Mouse (Mus musculus) stomach, embryonic 14.5 days (tissue): ENCODE measurements around the gene Fhad1. TPM values are rescaled to one million over a fixed set of nuclear protein-coding genes. Genes with fewer than 3 reads are reported as not detected.

Experiments
- ATAC-seq: fragments of 200-750 bp; cut with Nextera tagmentation; 2 replicates; pipeline ENCODE4 v1.8.0; 2017; ENCODE audit warnings: low read depth, moderate TSS enrichment; ENCODE audit not compliant: insufficient number of reproducible peaks, insufficient read depth, low FRiP score
- H3K27ac ChIP-seq: fragments of 300-500 bp; sonication (generic); 2 replicates; pipeline ENCODE4 v1.5.1; 2014; ENCODE audit warnings: mild to moderate bottlenecking, low read length, moderate library complexity, mixed read lengths
- H3K27me3 ChIP-seq: fragments of 300-500 bp; sonication (generic); 2 replicates; pipeline ENCODE4 v1.6.1; 2014; ENCODE audit warnings: low read length, control low read depth, mixed read lengths; ENCODE audit not compliant: control insufficient read depth, insufficient read depth
- H3K36me3 ChIP-seq: fragments of 300-500 bp; sonication (generic); 2 replicates; pipeline ENCODE4 v1.6.1; 2014; ENCODE audit warnings: mild to moderate bottlenecking, control low read depth, low read length, moderate library complexity, mixed read lengths; ENCODE audit not compliant: control insufficient read depth, insufficient read depth
- H3K4me1 ChIP-seq: fragments of 300-500 bp; sonication (generic); 2 replicates; pipeline ENCODE4 v1.6.1; 2014; ENCODE audit warnings: low read length, control low read depth, mixed read lengths; ENCODE audit not compliant: control insufficient read depth, insufficient read depth
- H3K4me2 ChIP-seq: fragments of 300-500 bp; sonication (generic); replicated peaks from 2 replicates; pipeline ENCODE4 v1.6.1; 2014; ENCODE audit warnings: low read depth, low read length, control low read depth
- H3K4me3 ChIP-seq: fragments of 300-500 bp; sonication (generic); 2 replicates; pipeline ENCODE4 v1.5.1; 2014; ENCODE audit warnings: low read depth, low read length, control low read depth
- H3K9ac ChIP-seq: fragments of 300-500 bp; sonication (generic); replicated peaks from 2 replicates; pipeline ENCODE4 v1.6.1; 2014; ENCODE audit warnings: low read depth, mild to moderate bottlenecking, control low read depth, low read length, moderate library complexity, mixed read lengths
- H3K9me3 ChIP-seq: fragments of 300-500 bp; sonication (generic); 2 replicates; pipeline ENCODE4 v1.6.1; 2016; ENCODE audit warnings: low read depth, low read length, control low read depth; ENCODE audit not compliant: control insufficient read depth
- WGBS: fragments of 180-500 bp; shearing (Covaris S2); extraction: QIAGEN DNeasy Blood & Tissue Kit; methylation state at CpG from one replicate; pipeline ENCODE4 v1.1.7; 2014; 5-methylcytosine and 5-hydroxymethylcytosine counted together
- polyA plus RNA-seq: library from polyadenylated mRNA; unstranded; fragments of >200 nt; fragmentation: Nextera tagmentation; extraction: Ambion mirVana; gene quantifications from 2 replicates; pipeline ENCODE4 v1.2.1, GENCODE M21; 2014

Fhad1 gene
- polyA plus RNA-seq, 1 experiment from 2014 or later: 0.78 TPM

GRCm38 (mm10) chr4:141913201-141913993 is 101.5 kb downstream of the Fhad1 start:
- Histone ChIP-seq H3K36me3 (no peaks in the 10 kb centered on the region), H3K9me3 (no peaks in the 10 kb centered on the region), H3K9ac (no peak overlapping the region), H3K4me2 (no peak overlapping the region), H3K4me1 (peaks cover 14% of the 10 kb centered on the region; the same call in 1 of the 2 replicates), H3K4me3 (no peak overlapping the region), H3K27ac (peak overlapping the region; percentile 76), H3K27me3 (no peaks in the 10 kb centered on the region)
- peak; percentile 35; the same call in 1 of the 2 replicates for ATAC-seq
- WGBS: 67% methylated on average over 13 of the region's 13 CpGs

DNA sequence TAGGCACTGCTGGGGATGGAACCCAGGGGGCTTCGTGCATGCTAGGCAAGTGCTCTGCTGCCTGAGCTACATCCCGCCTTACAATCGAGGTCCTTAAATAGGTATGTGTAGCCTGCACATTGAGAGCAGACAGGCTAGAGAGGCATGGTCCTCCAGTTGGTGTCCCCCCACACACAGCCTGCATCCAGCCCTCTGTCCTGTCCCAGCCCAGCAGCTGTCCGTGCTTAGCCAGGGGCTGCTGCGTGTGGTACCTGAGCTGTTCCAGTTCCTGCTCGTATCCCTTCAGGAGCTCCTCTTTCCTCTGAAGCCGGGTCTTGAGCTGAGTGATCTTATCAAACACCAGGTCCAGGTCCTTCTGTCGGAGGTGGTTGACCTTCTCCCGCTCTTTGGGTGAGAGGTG is 110.2 kb downstream of the Fhad1 start:
- H3K4me1 ChIP-seq: peaks cover 12% of the 10 kb centered on the region; the same call in 1 of the 2 replicates
- no peak overlapping the region for H3K9ac ChIP-seq
- no peak overlapping the region for H3K4me3 ChIP-seq
- no peak for ATAC-seq
- H3K4me2 ChIP-seq: no peak overlapping the region
- no peaks in the 10 kb centered on the region for H3K9me3 ChIP-seq
- H3K27ac ChIP-seq: no peak overlapping the region
- 79% methylated on average over 9 of the region's 9 CpGs for WGBS
- no peaks in the 10 kb centered on the region for H3K36me3 ChIP-seq
- H3K27me3 ChIP-seq: no peaks in the 10 kb centered on the region

GRCm38 (mm10) chr4:141902479-141902858 is 112.4 kb downstream of the Fhad1 start:
- Histone ChIP-seq H3K9me3 (no peaks in the 10 kb centered on the region), H3K27me3 (no peaks in the 10 kb centered on the region), H3K4me2 (no peak overlapping the region), H3K9ac (no peak overlapping the region), H3K4me1 (peaks cover 26% of the 10 kb centered on the region; the same call in 1 of the 2 replicates), H3K4me3 (no peak overlapping the region), H3K27ac (no peak overlapping the region), H3K36me3 (no peaks in the 10 kb centered on the region)
- no peak for ATAC-seq
- 83% methylated on average over 8 of the region's 8 CpGs for WGBS

DNA sequence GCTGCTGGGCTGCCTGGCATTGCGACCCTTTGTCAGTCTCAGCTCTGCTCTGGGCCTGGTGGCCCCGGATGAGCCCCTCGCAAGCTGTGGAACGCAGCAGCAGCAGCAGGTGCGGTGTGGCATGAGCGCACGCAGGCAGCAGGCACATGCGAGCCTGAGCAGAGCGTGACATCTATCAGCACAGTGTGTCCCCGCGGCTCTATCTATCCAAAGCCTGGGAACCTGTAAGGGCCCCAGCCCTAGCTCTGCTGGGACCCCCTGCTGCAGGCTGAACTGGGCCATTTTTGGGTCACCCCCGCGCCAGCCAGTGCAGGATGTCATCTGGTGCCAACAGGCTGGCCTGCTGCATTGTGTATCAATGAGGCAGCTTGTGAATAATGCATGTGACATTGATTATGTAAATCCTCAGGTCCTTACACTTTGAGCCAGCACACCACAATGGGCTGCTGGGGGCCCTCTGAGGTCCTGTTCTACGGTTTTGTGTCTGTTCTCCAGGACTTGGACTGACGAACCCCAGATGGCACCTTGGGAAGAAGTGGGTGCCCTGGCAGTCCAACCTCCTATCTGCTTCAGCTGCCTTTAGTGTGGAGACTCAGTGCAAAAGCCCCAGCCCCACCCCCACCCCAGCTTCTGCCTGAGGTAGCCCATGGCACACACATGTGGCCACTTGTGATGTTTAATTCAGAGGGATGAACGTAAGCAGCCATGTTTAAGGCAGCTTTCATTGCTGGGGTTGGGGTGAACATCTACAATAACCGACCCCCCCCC is 113.0 kb downstream of the Fhad1 start:
- Histone ChIP-seq H3K4me2 (no peak overlapping the region), H3K4me1 (peaks cover 32% of the 10 kb centered on the region), H3K36me3 (no peaks in the 10 kb centered on the region), H3K27ac (no peak overlapping the region), H3K9ac (no peak overlapping the region), H3K27me3 (no peaks in the 10 kb centered on the region), H3K4me3 (no peak overlapping the region), H3K9me3 (no peaks in the 10 kb centered on the region)
- ATAC-seq: no peak
- WGBS: 77% methylated on average over 17 of the region's 17 CpGs

DNA sequence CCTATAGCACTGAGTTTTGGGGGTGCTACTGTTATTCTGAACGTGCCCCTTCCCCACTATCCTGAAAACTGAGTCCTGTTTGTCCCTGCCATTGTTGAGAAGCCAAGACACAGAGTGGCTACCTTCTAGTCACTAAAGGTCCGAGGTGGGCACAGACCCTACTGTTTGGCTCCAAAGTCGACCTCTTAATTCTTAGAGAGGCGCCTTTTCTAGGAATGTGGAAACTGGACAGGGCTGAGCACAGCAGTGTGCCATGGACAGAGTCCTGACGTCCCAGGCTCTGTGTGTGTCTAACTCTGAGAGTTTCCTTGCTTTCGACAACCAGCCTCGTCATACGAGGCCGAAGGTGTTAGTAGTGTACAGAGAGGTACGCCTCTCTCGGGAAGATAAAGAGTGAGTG is 114.5 kb downstream of the Fhad1 start:
- Histone ChIP-seq H3K4me1 (peaks cover 39% of the 10 kb centered on the region), H3K36me3 (no peaks in the 10 kb centered on the region), H3K27me3 (no peaks in the 10 kb centered on the region), H3K27ac (peak overlapping the region; percentile 74), H3K4me2 (no peak overlapping the region), H3K9ac (no peak overlapping the region), H3K4me3 (no peak overlapping the region), H3K9me3 (no peaks in the 10 kb centered on the region)
- WGBS: 59% methylated on average over 11 of the region's 11 CpGs
- no peak for ATAC-seq

DNA sequence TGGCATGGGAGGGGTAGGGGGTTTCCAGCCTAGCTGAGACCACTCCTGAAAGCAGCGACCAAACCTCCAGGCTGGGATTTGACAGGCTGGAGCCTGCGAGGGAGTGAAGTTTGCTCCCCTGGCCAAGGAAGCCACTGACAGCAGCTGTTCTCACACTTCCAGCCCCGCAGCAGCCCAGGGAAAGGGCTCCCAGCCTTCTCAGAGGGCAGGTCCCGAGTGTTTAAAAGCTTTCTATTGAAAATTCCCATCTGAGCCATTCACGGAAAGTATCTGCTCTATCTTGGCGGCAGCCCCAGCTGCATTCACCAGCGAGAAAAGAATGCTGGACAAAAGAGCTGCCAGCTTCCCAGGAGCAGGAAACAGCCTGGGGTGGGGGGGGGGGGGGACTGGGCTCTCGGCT is 114.9 kb downstream of the Fhad1 start:
- H3K4me2 ChIP-seq: no peak overlapping the region
- no peaks in the 10 kb centered on the region for H3K9me3 ChIP-seq
- ATAC-seq: peak; percentile 38; the same call in 1 of the 2 replicates
- 6% methylated on average over 7 of the region's 8 CpGs for WGBS
- peak overlapping the region; percentile 73 for H3K27ac ChIP-seq
- no peak overlapping the region for H3K4me3 ChIP-seq
- peaks cover 39% of the 10 kb centered on the region for H3K4me1 ChIP-seq
- no peak overlapping the region for H3K9ac ChIP-seq
- no peaks in the 10 kb centered on the region for H3K36me3 ChIP-seq
- H3K27me3 ChIP-seq: no peaks in the 10 kb centered on the region

DNA sequence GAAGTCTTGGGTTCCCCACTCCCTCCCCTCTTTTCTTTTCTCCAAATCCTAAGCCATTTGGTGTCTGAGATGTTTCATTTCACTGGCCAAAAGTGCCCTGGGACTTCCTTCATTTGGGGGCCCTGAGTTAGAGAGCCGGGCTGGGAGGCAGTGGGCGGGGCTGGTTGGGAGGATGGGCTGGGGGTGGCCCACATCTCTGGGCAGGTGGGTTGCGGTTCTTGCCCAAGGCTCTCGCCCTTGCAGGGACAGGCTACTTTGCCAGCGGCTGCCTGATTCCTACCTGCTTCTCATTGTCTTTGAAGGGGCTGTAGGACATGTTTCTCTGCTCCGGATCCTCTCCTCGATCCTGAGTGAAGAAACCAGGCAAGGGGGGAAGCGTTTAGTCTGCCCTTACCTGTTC is 116.0 kb downstream of the Fhad1 start:
- H3K36me3 ChIP-seq: no peaks in the 10 kb centered on the region
- H3K27me3 ChIP-seq: no peaks in the 10 kb centered on the region
- H3K9me3 ChIP-seq: no peaks in the 10 kb centered on the region
- no peak overlapping the region for H3K9ac ChIP-seq
- H3K4me1 ChIP-seq: peaks cover 39% of the 10 kb centered on the region
- 82% methylated on average over 8 of the region's 8 CpGs for whole genome bisulfite sequencing
- no peak overlapping the region; the same call in 1 of the 2 replicates for H3K27ac ChIP-seq
- no peak overlapping the region for H3K4me3 ChIP-seq
- no peak overlapping the region for H3K4me2 ChIP-seq
- ATAC-seq: no peak

- Histone ChIP-seq H3K36me3 (no peaks in the 10 kb centered on the region), H3K4me2 (no peak overlapping the region), H3K9ac (no peak overlapping the region), H3K4me3 (no peak overlapping the region), H3K4me1 (peaks cover 39% of the 10 kb centered on the region), H3K27ac (no peak overlapping the region), H3K9me3 (no peaks in the 10 kb centered on the region), H3K27me3 (no peaks in the 10 kb centered on the region)
- whole genome bisulfite sequencing: 31% methylated on average over 3 of the region's 3 CpGs
- no peak for ATAC-seq
Observed at GRCm38 (mm10) chr4:141897838-141898237, 117.0 kb downstream of the Fhad1 start.
